ENCODE assay signal across 8 mouse cellular contexts in the genomic region with DNA sequence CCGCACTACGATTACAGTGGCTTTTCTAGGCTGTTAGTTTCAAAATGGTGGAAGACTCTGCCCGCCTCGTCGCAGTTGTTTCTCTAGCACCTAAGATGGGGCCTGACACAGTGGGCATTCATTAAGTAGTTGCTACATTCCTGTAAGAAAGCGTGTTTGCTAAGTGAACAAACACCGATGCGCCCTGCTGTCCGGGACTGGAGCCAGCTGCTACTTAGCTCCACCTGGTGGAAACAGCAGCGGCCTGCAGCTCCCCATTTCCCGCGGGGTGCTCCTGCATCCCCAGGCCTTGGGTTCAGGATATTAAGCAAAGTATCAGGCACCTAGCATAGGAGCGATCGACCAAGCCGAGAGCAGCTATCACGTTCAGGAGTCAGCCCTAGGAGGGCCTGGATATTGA. TPM values are rescaled to one million over a fixed set of nuclear protein-coding genes. Genes with fewer than 3 reads are reported as not detected.
DNase-seq lines count a peak whose midpoint lies in the region; ATAC-seq and TF ChIP-seq lines count a peak whose summit lies in the region.

No protein-coding gene starts in this region.

- 8% methylated on average over 16 of the region's 16 CpGs for WGBS in forebrain, embryonic 14.5 days
- WGBS in lung, postnatal 0 days, result 6% methylated on average over 16 of the region's 16 CpGs

- 0 out of 4 replicates have a peak, but pooled peaks of 1 of the 2 experiments have one; percentile 11 for TF ChIP-seq EP300 in MEL (IDR thresholded peaks at IDR 0.05; ENCODE audit: low read depth in 1 of 2, low read length in 2 of 2)
- TF ChIP-seq EP300 in lung, postnatal 0 days (IDR thresholded peaks at IDR 0.05), result no peak

- peaks cover 7 to 8% of the 10 kb centered on the region in 2 experiments for H3K36me3 ChIP-seq in MEL (ENCODE audit: control insufficient read depth in 1 of 2, insufficient read depth in 2 of 2, low read length in 2 of 2)
- H3K36me3 ChIP-seq in forebrain, embryonic 14.5 days (ENCODE audit: control insufficient read depth, insufficient read depth, low read length), result peaks cover 17% of the 10 kb centered on the region
- peaks cover 12% of the 10 kb centered on the region; the same call in 1 of the 2 replicates for H3K36me3 ChIP-seq in lung, postnatal 0 days (ENCODE audit: insufficient read depth, low read length)

- peak; percentile 98 to 99 (median 98) for TF ChIP-seq CTCF in MEL (IDR thresholded peaks at IDR 0.05 in 2 of 3, conservative IDR thresholded peaks at IDR 0.05 in 1 of 3; ENCODE audit: control insufficient read depth in 1 of 3, insufficient read depth in 1 of 3, low read depth in 2 of 3, low read length in 3 of 3, poor library complexity in 1 of 3, severe bottlenecking in 1 of 3)
- TF ChIP-seq CTCF in lung, postnatal 0 days (IDR thresholded peaks at IDR 0.05), result peak; percentile 93

- ATAC-seq in forebrain, embryonic 14.5 days, result no peak
- no peak for ATAC-seq in lung, postnatal 0 days

- peak; percentile 96 for DNase-seq in MEL (ENCODE audit: low read depth, low spot score)
- peak; percentile 80 for DNase-seq in cerebellum, adult 11-12 months
- peak; percentile 85 for DNase-seq in forebrain, embryonic 14.5 days (ENCODE audit: low spot score)
- peak; percentile 85 to 86 for DNase-seq in heart, postnatal 36 days
- DNase-seq in layer of hippocampus, adult 9-11 months, result peak; percentile 66
- peak; percentile 88 for DNase-seq in lung, postnatal 0 days (ENCODE audit: low spot score)
- DNase-seq in ovary, postnatal 14 days (ENCODE audit: low spot score), result peak; percentile 75
- peak; percentile 50 to 74 for DNase-seq in thymus, postnatal 10 days (ENCODE audit: low spot score in 2 of 2)

- peak; percentile 72 for TF ChIP-seq RAD21 in MEL (IDR thresholded peaks at IDR 0.05; ENCODE audit: low read depth, low read length)

- H3K4me1 ChIP-seq in MEL (ENCODE audit: control insufficient read depth in 1 of 2, insufficient read depth in 2 of 2, low read length in 2 of 2), result peaks cover 0 to 18% of the 10 kb centered on the region in 2 experiments; a peak in 2 of 4 replicates
- peaks cover 7% of the 10 kb centered on the region for H3K4me1 ChIP-seq in forebrain, embryonic 14.5 days (ENCODE audit: control insufficient read depth, insufficient read depth, low read length)
- H3K4me1 ChIP-seq in lung, postnatal 0 days (ENCODE audit: insufficient read depth, low read depth, low read length), result peaks cover 7% of the 10 kb centered on the region; the same call in 1 of the 2 replicates

- H3K9ac ChIP-seq in MEL (ENCODE audit: control insufficient read depth, low read depth, low read length, poor library complexity, severe bottlenecking), result peak overlapping the region; percentile 59
- 0 out of 2 replicates have a peak overlapping the region, but pooled peaks have one; percentile 13 for H3K9ac ChIP-seq in forebrain, embryonic 14.5 days (ENCODE audit: low read length)
- no peak overlapping the region for H3K9ac ChIP-seq in lung, postnatal 0 days (replicated peaks; ENCODE audit: low read depth)

- peak overlapping the region; percentile 43 to 94 for H3K4me3 ChIP-seq in MEL (ENCODE audit: control insufficient read depth in 1 of 2, insufficient read depth in 1 of 2, low read depth in 2 of 2, low read length in 2 of 2)
- no peak overlapping the region for H3K4me3 ChIP-seq in forebrain, embryonic 14.5 days (ENCODE audit: low read depth, low read length)
- peak overlapping the region; percentile 17 for H3K4me3 ChIP-seq in lung, postnatal 0 days (ENCODE audit: low read depth, low read length)

- intact Hi-C loops in heart, postnatal 36 days (cut with DNase I), result loop anchor here (1.0 to 10.0 kb wide), 6 partner anchors 65 to 639 kb away; a partner anchor contains a TSS

- no peak overlapping the region for H3K27ac ChIP-seq in MEL (ENCODE audit: control insufficient read depth, low read depth, low read length)
- H3K27ac ChIP-seq in forebrain, embryonic 14.5 days (ENCODE audit: low read depth, low read length), result no peak overlapping the region
- no peak overlapping the region for H3K27ac ChIP-seq in lung, postnatal 0 days (ENCODE audit: low read length)

- H3K4me2 ChIP-seq in forebrain, embryonic 14.5 days (ENCODE audit: low read length), result peak overlapping the region; percentile 39
- H3K4me2 ChIP-seq in lung, postnatal 0 days (replicated peaks; ENCODE audit: low read depth, low read length), result peak overlapping the region; percentile 48

- H3K27me3 ChIP-seq in MEL (ENCODE audit: control insufficient read depth in 1 of 2, insufficient read depth in 2 of 2, low read length in 2 of 2), result no peaks in the 10 kb centered on the region
- H3K27me3 ChIP-seq in forebrain, embryonic 14.5 days (replicated peaks; ENCODE audit: control insufficient read depth, insufficient read depth, low read length), result no peaks in the 10 kb centered on the region
- no peaks in the 10 kb centered on the region for H3K27me3 ChIP-seq in lung, postnatal 0 days (replicated peaks; ENCODE audit: insufficient read depth, low read length)

- peaks cover 12% of the 10 kb centered on the region for H3K79me2 ChIP-seq in MEL (ENCODE audit: control insufficient read depth, insufficient read depth, low read length, poor library complexity)

- no peak for TF ChIP-seq POLR2A in MEL (IDR thresholded peaks at IDR 0.05; ENCODE audit: control insufficient read depth in 1 of 2, insufficient read depth in 1 of 2, low read depth in 1 of 2, low read length in 2 of 2, poor library complexity in 1 of 2)

- H3K9me3 ChIP-seq in MEL (replicated peaks; ENCODE audit: insufficient read depth, low read length), result no peaks in the 10 kb centered on the region
- no peaks in the 10 kb centered on the region for H3K9me3 ChIP-seq in forebrain, embryonic 14.5 days (replicated peaks; ENCODE audit: control insufficient read depth, low read length)
- H3K9me3 ChIP-seq in lung, postnatal 0 days (ENCODE audit: low read length), result no peaks in the 10 kb centered on the region

TF ChIP-seq in MEL, 35 proteins besides CTCF, POLR2A, EP300 and RAD21 (continues in another document):
- TF ChIP-seq MXI1 (IDR thresholded peaks at IDR 0.05; ENCODE audit: low read depth, low read length), result peak; percentile 64; the same call in 1 of the 2 replicates
- TF ChIP-seq POLR2AphosphoS5 (IDR thresholded peaks at IDR 0.05; ENCODE audit: borderline replicate concordance, low read depth, low read length), result no peak
- TF ChIP-seq ZC3H11A (IDR thresholded peaks at IDR 0.05; ENCODE audit: low read depth, low read length), result peak; percentile 74
- no peak for TF ChIP-seq NRF1 (IDR thresholded peaks at IDR 0.05; ENCODE audit: insufficient read depth, low read depth, low read length, poor library complexity, severe bottlenecking)
- TF ChIP-seq NELFE (IDR thresholded peaks at IDR 0.05; ENCODE audit: low read depth, low read length), result no peak
- peak; percentile 99 for TF ChIP-seq SMC3 (IDR thresholded peaks at IDR 0.05; ENCODE audit: low read depth, low read length)
- no peak; the same call in 1 of the 2 replicates for TF ChIP-seq ETS1 (IDR thresholded peaks at IDR 0.05; ENCODE audit: low read depth, low read length)
- TF ChIP-seq KAT2A (conservative IDR thresholded peaks at IDR 0.05; ENCODE audit: low read depth, low read length), result no peak
- no peak for TF ChIP-seq MYB (IDR thresholded peaks at IDR 0.05; ENCODE audit: low read depth, low read length)
- TF ChIP-seq E2F4 (IDR thresholded peaks at IDR 0.05; ENCODE audit: borderline replicate concordance, low read depth, low read length), result no peak; the same call in 1 of the 2 replicates
- 0 out of 2 replicates have a peak, but pooled peaks have one; percentile 49 for TF ChIP-seq TBP (IDR thresholded peaks at IDR 0.05; ENCODE audit: low read depth, low read length)
- no peak for TF ChIP-seq POLR2AphosphoS2 (IDR thresholded peaks at IDR 0.05; ENCODE audit: low read length)
- TF ChIP-seq TAL1 (IDR thresholded peaks at IDR 0.05; ENCODE audit: low read length), result no peak
- TF ChIP-seq ELF1 (IDR thresholded peaks at IDR 0.05; ENCODE audit: low read depth, low read length), result 0 out of 2 replicates have a peak, but pooled peaks have one; percentile 13
- no peak for TF ChIP-seq GATA1 (IDR thresholded peaks at IDR 0.05; ENCODE audit: low read depth, low read length)
- no peak for TF ChIP-seq USF2 (IDR thresholded peaks at IDR 0.05; ENCODE audit: borderline replicate concordance in 1 of 2, insufficient read depth in 1 of 2, low read depth in 1 of 2, low read length in 2 of 2)
- TF ChIP-seq BHLHE40 (IDR thresholded peaks at IDR 0.05; ENCODE audit: borderline replicate concordance, low read depth, low read length), result no peak

RNA-seq across cellular contexts. Expression of a gene that starts 1.6 kb away (rescaled TPM):
- total RNA-seq in MEL (2012; rRNA removed), result 100 and 107 TPM in 2 replicates
- polyA plus RNA-seq in MEL (2012; ENCODE audit: insufficient read depth in 1 of 2, insufficient read length in 2 of 2, low read depth in 1 of 2, low replicate concordance in 2 of 2, missing spikeins in 1 of 2), result 100 to 1,000 TPM; 233 to 341 TPM
- 210 and 254 TPM in 2 replicates for polyA plus RNA-seq in forebrain, embryonic 14.5 days (2014; fragmentation: Nextera tagmentation; extraction: Ambion mirVana)
- total RNA-seq in heart, postnatal 36 days (2021), result 100 to 1,000 TPM; 161 to 177 TPM
- polyA plus RNA-seq in lung, postnatal 0 days (2015; fragmentation: Nextera tagmentation; extraction: Ambion mirVana), result 246 and 299 TPM in 2 replicates

RNA-seq across cellular contexts. Expression of a gene that starts 13.8 kb away (rescaled TPM):
- total RNA-seq in MEL (2012; rRNA removed), result 0.46 and 0.59 TPM in 2 replicates
- polyA plus RNA-seq in MEL (2012; ENCODE audit: insufficient read depth in 1 of 2, insufficient read length in 2 of 2, low read depth in 1 of 2, low replicate concordance in 2 of 2, missing spikeins in 1 of 2), result 1 to 10 TPM in 1 of 2 experiments, not detected in 1; 2.5 TPM
- 36.9 and 42.0 TPM in 2 replicates for polyA plus RNA-seq in forebrain, embryonic 14.5 days (2014; fragmentation: Nextera tagmentation; extraction: Ambion mirVana)
- total RNA-seq in heart, postnatal 36 days (2021), result 10 to 100 TPM; 10.8 to 13.3 TPM
- polyA plus RNA-seq in lung, postnatal 0 days (2015; fragmentation: Nextera tagmentation; extraction: Ambion mirVana), result 6.4 and 7.6 TPM in 2 replicates

RNA-seq across cellular contexts. Expression of a gene that starts 23.2 kb away (rescaled TPM):
- 1.6 and 2.6 TPM in 2 replicates for total RNA-seq in MEL (2012; rRNA removed)
- polyA plus RNA-seq in MEL (2012; ENCODE audit: insufficient read depth in 1 of 2, insufficient read length in 2 of 2, low read depth in 1 of 2, low replicate concordance in 2 of 2, missing spikeins in 1 of 2), result 10 to 100 TPM in 1 of 2 experiments, not detected in 1; 22.6 TPM
- polyA plus RNA-seq in forebrain, embryonic 14.5 days (2014; fragmentation: Nextera tagmentation; extraction: Ambion mirVana), result 1.6 and 2.5 TPM in 2 replicates
- 10 to 100 TPM; 13.7 to 15.8 TPM for total RNA-seq in heart, postnatal 36 days (2021)
- 65.6 and 71.8 TPM in 2 replicates for polyA plus RNA-seq in lung, postnatal 0 days (2015; fragmentation: Nextera tagmentation; extraction: Ambion mirVana)

RNA-seq across cellular contexts. Expression of a gene that starts 55.8 kb away (rescaled TPM):
- total RNA-seq in MEL (2012; rRNA removed), result 79.9 and 94.7 TPM in 2 replicates
- polyA plus RNA-seq in MEL (2012; ENCODE audit: insufficient read depth in 1 of 2, insufficient read length in 2 of 2, low read depth in 1 of 2, low replicate concordance in 2 of 2, missing spikeins in 1 of 2), result 100 to 1,000 TPM; 106 to 128 TPM
- polyA plus RNA-seq in forebrain, embryonic 14.5 days (2014; fragmentation: Nextera tagmentation; extraction: Ambion mirVana), result 0.18 and 0.66 TPM in 2 replicates
- total RNA-seq in heart, postnatal 36 days (2021), result 1 to 10 TPM; 1.6 TPM
- 4.2 and 4.5 TPM in 2 replicates for polyA plus RNA-seq in lung, postnatal 0 days (2015; fragmentation: Nextera tagmentation; extraction: Ambion mirVana)
